ENCODE assay signal across 8 mouse cellular contexts in the genomic region with DNA sequence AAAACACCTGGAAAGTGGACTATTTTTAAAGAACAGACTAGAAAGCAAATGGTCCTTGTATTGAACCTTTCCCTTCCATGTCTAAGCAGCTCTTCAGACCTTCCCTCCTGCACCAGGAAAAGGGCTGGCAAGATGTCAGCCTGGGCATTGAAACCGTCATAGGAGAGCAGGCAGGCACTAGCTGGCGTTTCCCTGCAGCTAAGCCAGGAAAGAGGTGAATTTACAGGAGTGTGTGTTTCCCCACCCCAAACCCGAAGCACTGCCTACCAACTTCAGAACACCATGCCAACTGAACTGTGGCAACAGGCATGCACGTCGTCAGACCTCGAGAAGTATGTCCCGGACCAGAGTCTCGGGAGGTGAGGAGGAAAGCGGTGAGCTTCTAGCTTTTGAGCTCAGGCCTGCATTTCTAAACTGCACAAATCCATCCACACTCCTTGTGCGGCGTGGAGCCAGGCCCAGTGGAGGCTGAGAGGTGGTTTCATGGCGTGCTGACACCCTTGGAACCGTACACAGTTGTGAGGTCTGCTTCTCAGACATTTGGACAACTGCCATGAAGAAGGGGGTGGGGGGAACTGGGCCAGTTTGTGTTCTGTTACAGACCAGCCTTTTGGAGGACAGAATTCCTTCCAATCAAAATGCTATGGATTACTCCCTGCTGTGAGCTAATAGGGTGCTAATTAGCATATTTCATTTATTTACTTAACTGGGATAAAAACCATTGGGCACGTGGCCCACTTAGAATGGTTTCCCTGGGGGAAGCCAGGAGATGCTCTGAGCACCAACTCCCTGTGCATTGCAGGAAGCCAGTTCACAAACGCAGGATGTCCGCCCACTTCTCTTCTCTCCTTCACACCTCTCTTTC.
A peak's percentile ranks its signal among the peaks of the same experiment; 100 is the strongest.
DNase-seq lines count a peak whose midpoint lies in the region; ATAC-seq and TF ChIP-seq lines count a peak whose summit lies in the region.

No protein-coding gene starts in this region.

- DNase-seq in frontal cortex, postnatal 25 days (ENCODE audit: low spot score in 2 of 2): no peak
- peak; percentile 79 for DNase-seq in Muller cell, postnatal 12 days (ENCODE audit: inconsistent ontology term)
- DNase-seq in heart, adult 9 months (ENCODE audit: low spot score in 2 of 2): peak; percentile 5 to 6
- peak; percentile 38 for DNase-seq in lung, postnatal 0 days (ENCODE audit: low spot score)
- no peak for DNase-seq in thymus, postnatal 36 days
- DNase-seq in urinary bladder, adult 18-20 months (ENCODE audit: low spot score in 2 of 2): no peak
- no peak for DNase-seq in kidney, adult 8-10 months

- no peak for TF ChIP-seq EP300 in lung, postnatal 0 days (IDR thresholded peaks at IDR 0.05)

- TF ChIP-seq CTCF in lung, postnatal 0 days (IDR thresholded peaks at IDR 0.05): no peak

- H3K27me3 ChIP-seq in lung, postnatal 0 days (replicated peaks; ENCODE audit: insufficient read depth, low read length): no peaks in the 10 kb centered on the region

- no peaks in the 10 kb centered on the region for H3K36me3 ChIP-seq in lung, postnatal 0 days (ENCODE audit: insufficient read depth, low read length)

- H3K4me2 ChIP-seq in lung, postnatal 0 days (replicated peaks; ENCODE audit: low read depth, low read length): peak overlapping the region; percentile 32

- ATAC-seq in frontal cortex, adult (ENCODE audit: low TSS enrichment): peak; percentile 85
- ATAC-seq in lung, postnatal 0 days: peak; percentile 67

- H3K4me1 ChIP-seq in lung, postnatal 0 days (ENCODE audit: insufficient read depth, low read depth, low read length): no peaks in the 10 kb centered on the region

- H3K9me3 ChIP-seq in lung, postnatal 0 days (ENCODE audit: low read length): no peaks in the 10 kb centered on the region

- H3K27ac ChIP-seq in lung, postnatal 0 days (ENCODE audit: low read length): no peak overlapping the region

- H3K9ac ChIP-seq in lung, postnatal 0 days (replicated peaks; ENCODE audit: low read depth): no peak overlapping the region

- H3K4me3 ChIP-seq in lung, postnatal 0 days (ENCODE audit: low read depth, low read length): no peak overlapping the region

- WGBS in lung, postnatal 0 days: 45% methylated on average over 16 of the region's 16 CpGs

Comparison
In these comparisons a context has a peak if more than half of its experiments do, and no peak if none do; other contexts are left out.
1. DNase-seq: peak in Muller cell, postnatal 12 days (single experiment), heart, adult 9 months (2 of 2) and lung, postnatal 0 days (single experiment); none in frontal cortex, postnatal 25 days (0 of 2), thymus, postnatal 36 days (0 of 2), urinary bladder, adult 18-20 months (0 of 2) and kidney, adult 8-10 months (0 of 2).